Mouse (Mus musculus): ENCODE measurements around the gene Mxra8. TPM values are rescaled to one million over a fixed set of nuclear protein-coding genes. Genes with fewer than 3 reads are reported as not detected.

Mxra8 gene
- polyA plus RNA-seq, 1 experiment from 2014 or later: 77.8 TPM

GRCm38 (mm10) chr4:155831831-155832230 is 7.6 kb upstream of the Mxra8 start:
- Histone ChIP-seq H3K9ac (ENCODE audit: low read length) (peak overlapping the region; percentile 85), H3K4me2 (ENCODE audit: low read depth, low read length) (peak overlapping the region; percentile 90), H3K4me3 (ENCODE audit: low read length) (peak overlapping the region; percentile 66), H3K4me1 (ENCODE audit: control insufficient read depth, insufficient read depth, low read length) (peaks cover 15% of the 10 kb centered on the region), H3K9me3 (replicated peaks; ENCODE audit: control insufficient read depth, low read length) (0 out of 2 replicates have a peak, but pooled peaks cover 2% of the 10 kb centered on the region), H3K27me3 (ENCODE audit: control insufficient read depth, insufficient read depth, low read length) (no peaks in the 10 kb centered on the region), H3K27ac (ENCODE audit: low read length) (peak overlapping the region; percentile 94), H3K36me3 (ENCODE audit: control insufficient read depth, insufficient read depth) (peaks cover 8% of the 10 kb centered on the region)
- ATAC-seq (replicated peaks; ENCODE audit: extremely low read depth, insufficient read depth, low FRiP score): peak; percentile 3; the same call in 1 of the 2 replicates
- 0% methylated on average over 25 of the region's 25 CpGs for WGBS

GRCm38 (mm10) chr4:155832321-155832720 is 7.2 kb upstream of the Mxra8 start:
- Histone ChIP-seq H3K27me3 (ENCODE audit: control insufficient read depth, insufficient read depth, low read length) (no peaks in the 10 kb centered on the region), H3K9me3 (replicated peaks; ENCODE audit: control insufficient read depth, low read length) (0 out of 2 replicates have a peak, but pooled peaks cover 2% of the 10 kb centered on the region), H3K36me3 (ENCODE audit: control insufficient read depth, insufficient read depth) (peaks cover 5% of the 10 kb centered on the region), H3K4me2 (ENCODE audit: low read depth, low read length) (peak overlapping the region; percentile 90), H3K27ac (ENCODE audit: low read length) (no peak overlapping the region), H3K4me1 (ENCODE audit: control insufficient read depth, insufficient read depth, low read length) (peaks cover 18% of the 10 kb centered on the region), H3K9ac (ENCODE audit: low read length) (peak overlapping the region; percentile 85), H3K4me3 (ENCODE audit: low read length) (peak overlapping the region; percentile 66)
- WGBS: 48% methylated on average over 10 of the region's 10 CpGs
- no peak for ATAC-seq (replicated peaks; ENCODE audit: extremely low read depth, insufficient read depth, low FRiP score)

- no peak overlapping the region for H3K4me2 ChIP-seq (ENCODE audit: low read depth, low read length)
- H3K9me3 ChIP-seq (replicated peaks; ENCODE audit: control insufficient read depth, low read length): 0 out of 2 replicates have a peak, but pooled peaks cover 2% of the 10 kb centered on the region
- ATAC-seq (replicated peaks; ENCODE audit: extremely low read depth, insufficient read depth, low FRiP score): no peak
- peaks cover 26% of the 10 kb centered on the region for H3K4me1 ChIP-seq (ENCODE audit: control insufficient read depth, insufficient read depth, low read length)
- 90% methylated on average over 4 of the region's 4 CpGs for WGBS
- no peak overlapping the region for H3K9ac ChIP-seq (ENCODE audit: low read length)
- H3K4me3 ChIP-seq (ENCODE audit: low read length): no peak overlapping the region
- H3K27ac ChIP-seq (ENCODE audit: low read length): no peak overlapping the region
- no peaks in the 10 kb centered on the region for H3K27me3 ChIP-seq (ENCODE audit: control insufficient read depth, insufficient read depth, low read length)
- H3K36me3 ChIP-seq (ENCODE audit: control insufficient read depth, insufficient read depth): no peaks in the 10 kb centered on the region
Observed at GRCm38 (mm10) chr4:155833234-155833633, 6.2 kb upstream of the Mxra8 start.

- ATAC-seq (replicated peaks; ENCODE audit: extremely low read depth, insufficient read depth, low FRiP score): peak; percentile 5; the same call in 1 of the 2 replicates
- Histone ChIP-seq H3K9ac (ENCODE audit: low read length) (no peak overlapping the region), H3K27me3 (ENCODE audit: control insufficient read depth, insufficient read depth, low read length) (no peaks in the 10 kb centered on the region), H3K9me3 (replicated peaks; ENCODE audit: control insufficient read depth, low read length) (0 out of 2 replicates have a peak, but pooled peaks cover 2% of the 10 kb centered on the region), H3K36me3 (ENCODE audit: control insufficient read depth, insufficient read depth) (no peaks in the 10 kb centered on the region), H3K4me2 (ENCODE audit: low read depth, low read length) (no peak overlapping the region), H3K27ac (ENCODE audit: low read length) (peak overlapping the region; percentile 63), H3K4me3 (ENCODE audit: low read length) (no peak overlapping the region), H3K4me1 (ENCODE audit: control insufficient read depth, insufficient read depth, low read length) (peaks cover 29% of the 10 kb centered on the region)
- 17% methylated on average over 2 of the region's 2 CpGs for WGBS
Observed at GRCm38 (mm10) chr4:155833836-155834235, 5.6 kb upstream of the Mxra8 start.

- H3K27me3 ChIP-seq (ENCODE audit: control insufficient read depth, insufficient read depth, low read length): peaks cover 3% of the 10 kb centered on the region; the same call in 1 of the 2 replicates
- H3K9ac ChIP-seq (ENCODE audit: low read length): peak overlapping the region; percentile 11; the same call in 1 of the 2 replicates
- 0 out of 2 replicates have a peak overlapping the region, but pooled peaks have one; percentile 18 for H3K4me2 ChIP-seq (ENCODE audit: low read depth, low read length)
- H3K27ac ChIP-seq (ENCODE audit: low read length): peak overlapping the region; percentile 87
- H3K36me3 ChIP-seq (ENCODE audit: control insufficient read depth, insufficient read depth): no peaks in the 10 kb centered on the region
- H3K4me3 ChIP-seq (ENCODE audit: low read length): no peak overlapping the region
- no peak for ATAC-seq (replicated peaks; ENCODE audit: extremely low read depth, insufficient read depth, low FRiP score)
- peaks cover 38% of the 10 kb centered on the region for H3K4me1 ChIP-seq (ENCODE audit: control insufficient read depth, insufficient read depth, low read length)
- 43% methylated on average over 11 of the region's 11 CpGs for WGBS
- 0 out of 2 replicates have a peak, but pooled peaks cover 2% of the 10 kb centered on the region for H3K9me3 ChIP-seq (replicated peaks; ENCODE audit: control insufficient read depth, low read length)
Observed at GRCm38 (mm10) chr4:155837404-155838010, 2.0 kb upstream of the Mxra8 start.

- H3K27ac ChIP-seq (ENCODE audit: low read length): peak overlapping the region; percentile 87
- H3K9me3 ChIP-seq (replicated peaks; ENCODE audit: control insufficient read depth, low read length): 0 out of 2 replicates have a peak, but pooled peaks cover 2% of the 10 kb centered on the region
- ATAC-seq (replicated peaks; ENCODE audit: extremely low read depth, insufficient read depth, low FRiP score): no peak
- H3K4me2 ChIP-seq (ENCODE audit: low read depth, low read length): peak overlapping the region; percentile 72; the same call in 1 of the 2 replicates
- peaks cover 3% of the 10 kb centered on the region; the same call in 1 of the 2 replicates for H3K27me3 ChIP-seq (ENCODE audit: control insufficient read depth, insufficient read depth, low read length)
- peak overlapping the region; percentile 11; the same call in 1 of the 2 replicates for H3K9ac ChIP-seq (ENCODE audit: low read length)
- no peak overlapping the region for H3K4me3 ChIP-seq (ENCODE audit: low read length)
- peaks cover 38% of the 10 kb centered on the region for H3K4me1 ChIP-seq (ENCODE audit: control insufficient read depth, insufficient read depth, low read length)
- 31% methylated on average over 8 of the region's 8 CpGs for WGBS
- no peaks in the 10 kb centered on the region for H3K36me3 ChIP-seq (ENCODE audit: control insufficient read depth, insufficient read depth)
Observed at GRCm38 (mm10) chr4:155838187-155839153, 1.0 kb upstream of the Mxra8 start.

GRCm38 (mm10) chr4:155840076-155841002 is 859 bp downstream of the Mxra8 start:
- ATAC-seq (replicated peaks; ENCODE audit: extremely low read depth, insufficient read depth, low FRiP score): no peak
- Histone ChIP-seq H3K4me1 (ENCODE audit: control insufficient read depth, insufficient read depth, low read length) (peaks cover 31% of the 10 kb centered on the region), H3K9me3 (replicated peaks; ENCODE audit: control insufficient read depth, low read length) (0 out of 2 replicates have a peak, but pooled peaks cover 2% of the 10 kb centered on the region), H3K4me3 (ENCODE audit: low read length) (peak overlapping the region; percentile 52), H3K27ac (ENCODE audit: low read length) (peak overlapping the region; percentile 80), H3K9ac (ENCODE audit: low read length) (peak overlapping the region; percentile 68), H3K27me3 (ENCODE audit: control insufficient read depth, insufficient read depth, low read length) (peaks cover 3% of the 10 kb centered on the region; the same call in 1 of the 2 replicates), H3K36me3 (ENCODE audit: control insufficient read depth, insufficient read depth) (no peaks in the 10 kb centered on the region), H3K4me2 (ENCODE audit: low read depth, low read length) (peak overlapping the region; percentile 72)
- 15% methylated on average over 8 of the region's 8 CpGs for WGBS

GRCm38 (mm10) chr4:155841003-155841454 is 1.5 kb downstream of the Mxra8 start:
- Histone ChIP-seq H3K27me3 (ENCODE audit: control insufficient read depth, insufficient read depth, low read length) (peaks cover 3% of the 10 kb centered on the region; the same call in 1 of the 2 replicates), H3K4me3 (ENCODE audit: low read length) (peak overlapping the region; percentile 52), H3K27ac (ENCODE audit: low read length) (0 out of 2 replicates have a peak overlapping the region, but pooled peaks have one; percentile 80), H3K4me2 (ENCODE audit: low read depth, low read length) (peak overlapping the region; percentile 72), H3K36me3 (ENCODE audit: control insufficient read depth, insufficient read depth) (no peaks in the 10 kb centered on the region), H3K9me3 (replicated peaks; ENCODE audit: control insufficient read depth, low read length) (0 out of 2 replicates have a peak, but pooled peaks cover 2% of the 10 kb centered on the region), H3K9ac (ENCODE audit: low read length) (peak overlapping the region; percentile 68), H3K4me1 (ENCODE audit: control insufficient read depth, insufficient read depth, low read length) (peaks cover 31% of the 10 kb centered on the region)
- peak; percentile 4 for ATAC-seq (replicated peaks; ENCODE audit: extremely low read depth, insufficient read depth, low FRiP score)
- under 1% methylated on average over 32 of the region's 32 CpGs for WGBS
